8 mouse cellular contexts compared by ENCODE assay signal in genomic region chr4:106678442-106679118, GRCm38 (mm10). TPM values are rescaled to one million over a fixed set of nuclear protein-coding genes. Genes with fewer than 3 reads are reported as not detected.
DNase-seq lines count a peak whose midpoint lies in the region; ATAC-seq and TF ChIP-seq lines count a peak whose summit lies in the region.

TSS of gene Ttc4 (minus strand) at chr4:106678944.

- peak; percentile 98 for ATAC-seq in erythroid progenitor cell, adult 5-6 weeks (replicated peaks; ENCODE audit: low FRiP score, poor library complexity, severe bottlenecking)
- ATAC-seq in heart, embryonic 12.5 days (ENCODE audit: insufficient number of reproducible peaks, low FRiP score), result peak; percentile 97
- peak; percentile 99 for ATAC-seq in kidney, postnatal 0 days (replicated peaks; ENCODE audit: low FRiP score, low read depth)
- ATAC-seq in liver, embryonic 11.5 days (replicated peaks; ENCODE audit: low FRiP score), result peak; percentile 99
- ATAC-seq in stomach, embryonic 14.5 days (ENCODE audit: insufficient number of reproducible peaks, insufficient read depth, low FRiP score, low read depth), result peak; percentile 98

- no peaks in the 10 kb centered on the region for H3K9me3 ChIP-seq in heart, embryonic 12.5 days (replicated peaks)
- no peaks in the 10 kb centered on the region for H3K9me3 ChIP-seq in kidney, postnatal 0 days (replicated peaks; ENCODE audit: low read length)
- no peaks in the 10 kb centered on the region for H3K9me3 ChIP-seq in liver, embryonic 11.5 days (ENCODE audit: control insufficient read depth, low read length)
- no peaks in the 10 kb centered on the region for H3K9me3 ChIP-seq in stomach, embryonic 14.5 days (ENCODE audit: control insufficient read depth, low read depth, low read length)

- 0 out of 2 replicates have a peak, but pooled peaks have one; percentile 12 for TF ChIP-seq CTCF in kidney, postnatal 0 days (IDR thresholded peaks at IDR 0.05; ENCODE audit: low read depth)

- H3K4me3 ChIP-seq in heart, embryonic 12.5 days, result peak within 1 kb of the TSS; percentile 91
- H3K4me3 ChIP-seq in kidney, postnatal 0 days (replicated peaks; ENCODE audit: low read depth, low read length), result peak within 1 kb of the TSS; percentile 87
- peak within 1 kb of the TSS; percentile 84 for H3K4me3 ChIP-seq in liver, embryonic 11.5 days (ENCODE audit: low read depth, low read length)
- peak within 1 kb of the TSS; percentile 90 for H3K4me3 ChIP-seq in stomach, embryonic 14.5 days (ENCODE audit: low read depth, low read length)

- peak within 1 kb of the TSS; percentile 93 for H3K9ac ChIP-seq in heart, embryonic 12.5 days
- peak within 1 kb of the TSS; percentile 92 for H3K9ac ChIP-seq in kidney, postnatal 0 days (ENCODE audit: low read depth, low read length)
- peak within 1 kb of the TSS; percentile 82 for H3K9ac ChIP-seq in liver, embryonic 11.5 days (ENCODE audit: low read depth, low read length)
- peak within 1 kb of the TSS; percentile 83 for H3K9ac ChIP-seq in stomach, embryonic 14.5 days (replicated peaks; ENCODE audit: low read depth, low read length)

- peaks cover 11% of the 10 kb centered on the region for H3K4me1 ChIP-seq in heart, embryonic 12.5 days (replicated peaks)
- H3K4me1 ChIP-seq in kidney, postnatal 0 days (replicated peaks; ENCODE audit: insufficient read depth, low read length), result peaks cover 10% of the 10 kb centered on the region
- peaks cover 19% of the 10 kb centered on the region for H3K4me1 ChIP-seq in liver, embryonic 11.5 days (replicated peaks; ENCODE audit: control insufficient read depth, insufficient read depth, low read length)
- peaks cover 5% of the 10 kb centered on the region for H3K4me1 ChIP-seq in stomach, embryonic 14.5 days (ENCODE audit: control insufficient read depth, insufficient read depth, low read length)

- under 1% methylated on average over 43 of the region's 43 CpGs for WGBS in heart, embryonic 12.5 days
- under 1% methylated on average over 43 of the region's 43 CpGs for WGBS in kidney, postnatal 0 days
- WGBS in liver, embryonic 11.5 days, result under 1% methylated on average over 43 of the region's 43 CpGs
- under 1% methylated on average over 43 of the region's 43 CpGs for WGBS in stomach, embryonic 14.5 days

- peak; percentile 95 for DNase-seq in CD4-positive helper T cell, adult 2 months (ENCODE audit: low read depth, low spot score)
- DNase-seq in brain, embryonic 18.5 days (ENCODE audit: low read depth, low spot score), result peak; percentile 66
- DNase-seq in kidney, postnatal 0 days (ENCODE audit: low spot score), result peak; percentile 98
- DNase-seq in liver, embryonic 11.5 days (ENCODE audit: low spot score), result peak; percentile 96
- DNase-seq in naive thymus-derived CD4-positive, alpha-beta T cell, adult 2 months (ENCODE audit: low read depth), result peak; percentile 97

- H3K4me2 ChIP-seq in heart, embryonic 12.5 days, result peak within 1 kb of the TSS; percentile 91
- peak within 1 kb of the TSS; percentile 83 for H3K4me2 ChIP-seq in kidney, postnatal 0 days (ENCODE audit: low read length)
- H3K4me2 ChIP-seq in liver, embryonic 11.5 days, result peak within 1 kb of the TSS; percentile 80
- H3K4me2 ChIP-seq in stomach, embryonic 14.5 days (replicated peaks; ENCODE audit: low read depth, low read length), result peak within 1 kb of the TSS; percentile 80

- H3K27ac ChIP-seq in heart, embryonic 12.5 days (ENCODE audit: poor library complexity, severe bottlenecking), result peak within 1 kb of the TSS; percentile 22; the same call in 1 of the 2 replicates
- peak within 1 kb of the TSS; percentile 74; the same call in 1 of the 2 replicates for H3K27ac ChIP-seq in kidney, postnatal 0 days
- H3K27ac ChIP-seq in liver, embryonic 11.5 days (ENCODE audit: low read depth, low read length), result peak within 1 kb of the TSS; percentile 72; the same call in 1 of the 2 replicates
- H3K27ac ChIP-seq in stomach, embryonic 14.5 days (ENCODE audit: low read length), result 0 out of 2 replicates have a peak within 1 kb of the TSS, but pooled peaks have one; percentile 53

- H3K27me3 ChIP-seq in heart, embryonic 12.5 days (replicated peaks), result no peaks in the 10 kb centered on the region
- H3K27me3 ChIP-seq in kidney, postnatal 0 days (ENCODE audit: insufficient read depth, low read length), result no peaks in the 10 kb centered on the region
- no peaks in the 10 kb centered on the region for H3K27me3 ChIP-seq in liver, embryonic 11.5 days (replicated peaks; ENCODE audit: control insufficient read depth, insufficient read depth, low read length)
- H3K27me3 ChIP-seq in stomach, embryonic 14.5 days (ENCODE audit: control insufficient read depth, insufficient read depth, low read length), result no peaks in the 10 kb centered on the region

- H3K36me3 ChIP-seq in heart, embryonic 12.5 days, result peaks cover 36% of the 10 kb centered on the region
- peaks cover 25% of the 10 kb centered on the region for H3K36me3 ChIP-seq in kidney, postnatal 0 days (ENCODE audit: insufficient read depth, low read length)
- peaks cover 11% of the 10 kb centered on the region for H3K36me3 ChIP-seq in liver, embryonic 11.5 days (ENCODE audit: control insufficient read depth, insufficient read depth, low read length)
- H3K36me3 ChIP-seq in stomach, embryonic 14.5 days (ENCODE audit: control insufficient read depth, insufficient read depth, low read length), result peaks cover 26% of the 10 kb centered on the region

RNA-seq across cellular contexts. Expression of gene Ttc4, which starts in this region (rescaled TPM):
- 17.2 and 25.9 TPM in 2 replicates for total RNA-seq in erythroid progenitor cell, adult 5-6 weeks (2015; ENCODE audit: low replicate concordance)
- total RNA-seq in erythroid progenitor cell, adult 5-6 weeks (2017; ENCODE audit: low replicate concordance), result 39.9 and 50.4 TPM in 2 replicates
- polyA plus RNA-seq in heart, embryonic 12.5 days (2016; fragmentation: Nextera tagmentation; extraction: Ambion mirVana), result 55.6 and 57.7 TPM in 2 replicates
- 63.7 and 64.0 TPM in 2 replicates for polyA plus RNA-seq in kidney, postnatal 0 days (2015; fragmentation: Nextera tagmentation; extraction: Ambion mirVana)
- 72.3 and 74.8 TPM in 2 replicates for polyA plus RNA-seq in liver, embryonic 11.5 days (2014; fragmentation: Nextera tagmentation; extraction: Ambion mirVana)
- polyA plus RNA-seq in stomach, embryonic 14.5 days (2014; fragmentation: Nextera tagmentation; extraction: Ambion mirVana), result 79.5 and 80.4 TPM in 2 replicates

Comparison
In these comparisons a context has a peak if more than half of its experiments do, and no peak if none do; other contexts are left out.
1. Peak in every context shown above with its lines: DNase-seq, ATAC-seq, H3K4me3 ChIP-seq and H3K27ac ChIP-seq.
2. H3K27ac ChIP-seq: peak in every context shown above with its lines; median percentile 74 in kidney, postnatal 0 days; 72 in liver, embryonic 11.5 days; 53 in stomach, embryonic 14.5 days; 22 in heart, embryonic 12.5 days.